Mouse (Mus musculus) small intestine, adult 2 months (tissue): ENCODE data around the gene Irf1.

Experiments
- CTCF ChIP-seq: fragments of 200-500 bp; IDR thresholded peaks from 2 replicates; pipeline ENCODE4 v1.5.1; 2012; ENCODE audit warnings: low read depth, mild to moderate bottlenecking, control low read depth, inconsistent platforms, low read length, moderate library complexity, mixed read lengths; ENCODE audit not compliant: insufficient replicate concordance, insufficient read length; ENCODE audit errors: extremely low read depth
- POLR2A ChIP-seq: fragments of 200-500 bp; IDR thresholded peaks from 2 replicates; pipeline ENCODE4 v1.6.1; 2012; ENCODE audit warnings: low read depth, mild to moderate bottlenecking, control low read depth, inconsistent platforms, low read length, moderate library complexity

DNA sequence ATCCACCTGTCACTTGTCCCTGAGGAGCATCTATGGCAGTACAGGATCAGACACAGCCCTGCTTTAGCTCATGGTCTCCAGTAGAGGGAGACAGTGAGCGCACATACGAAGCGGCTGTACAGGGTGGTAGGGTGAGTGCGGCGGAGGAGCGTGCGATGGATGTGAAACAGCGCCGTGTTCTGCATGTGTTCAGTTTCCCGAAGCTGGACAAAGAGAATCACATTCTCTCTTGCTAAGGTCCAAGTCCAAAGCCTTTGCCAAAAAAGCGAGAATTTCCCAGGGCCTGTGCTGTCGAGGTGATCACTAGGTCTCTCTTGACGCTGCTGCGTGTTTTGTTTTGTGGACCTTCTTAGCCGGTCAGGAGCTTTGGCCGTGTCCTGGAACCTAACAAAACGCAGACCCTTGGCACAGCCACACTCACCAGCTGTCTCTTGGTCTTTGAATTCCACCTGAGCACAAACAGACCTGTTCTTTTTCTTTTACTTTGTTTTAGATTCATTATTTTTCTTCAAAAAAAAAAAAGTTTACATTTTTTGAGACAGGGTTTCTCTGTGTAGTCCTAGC lies 34.0 kb upstream of the Irf1 start:
- TF ChIP-seq CTCF (peak; percentile 92; the same call in 1 of the 2 replicates), POLR2A (no peak)
